Mouse (Mus musculus) B cell, adult 2 months (primary cell): ENCODE measurements at regions not wholly inside any gene's neighbourhood (a gene's known extent, or its start where the extent isn't known, plus 50 kb on each side); places are given as distances from the start of the nearest gene placed in this dataset.

Experiments
- DNase-seq, 2 experiments: peaks; one replicate each; pipeline ENCODE4 v3.0.0; 2022

GRCm38 (mm10) chr1:51697265-51698192 lies 218.3 kb downstream of the Myo1b start:
- DNase-seq, result no peak

GRCm38 (mm10) chr1:51696471-51696870 lies 218.2 kb upstream of the Nabp1 start:
- no peak for DNase-seq

GRCm38 (mm10) chr1:51690878-51691277 lies 212.7 kb upstream of the Nabp1 start:
- no peak for DNase-seq

- no peak for DNase-seq
These were observed 211.4 kb upstream of the Nabp1 start for GRCm38 (mm10) chr1:51689461-51690223.

GRCm38 (mm10) chr1:51688946-51689345 lies 210.7 kb upstream of the Nabp1 start:
- no peak for DNase-seq

- no peak for DNase-seq
These were observed 210.0 kb upstream of the Nabp1 start for GRCm38 (mm10) chr1:51688224-51688545.

GRCm38 (mm10) chr1:51687484-51688223 lies 209.4 kb upstream of the Nabp1 start:
- no peak for DNase-seq

GRCm38 (mm10) chr1:51686759-51687158 lies 208.5 kb upstream of the Nabp1 start:
- no peak for DNase-seq

GRCm38 (mm10) chr1:51682273-51682672 lies 204.0 kb upstream of the Nabp1 start:
- DNase-seq, result no peak

GRCm38 (mm10) chr1:51681872-51682271 lies 203.6 kb upstream of the Nabp1 start:
- no peak for DNase-seq

- no peak for DNase-seq
These were observed 202.5 kb upstream of the Nabp1 start for GRCm38 (mm10) chr1:51680725-51681124.

GRCm38 (mm10) chr1:51678290-51678928 lies 200.2 kb upstream of the Nabp1 start:
- no peak for DNase-seq

- no peak for DNase-seq
These were observed 199.6 kb upstream of the Nabp1 start for GRCm38 (mm10) chr1:51677802-51678201.

GRCm38 (mm10) chr1:51671691-51672090 lies 193.5 kb upstream of the Nabp1 start:
- DNase-seq, result no peak

- DNase-seq, result no peak
These were observed 193.1 kb upstream of the Nabp1 start for GRCm38 (mm10) chr1:51671287-51671686.

GRCm38 (mm10) chr1:51670009-51670408 lies 191.8 kb upstream of the Nabp1 start:
- DNase-seq, result no peak

GRCm38 (mm10) chr1:51668881-51669280 lies 190.7 kb upstream of the Nabp1 start:
- no peak for DNase-seq

- DNase-seq, result no peak
These were observed 182.3 kb upstream of the Nabp1 start for GRCm38 (mm10) chr1:51660531-51660930.

GRCm38 (mm10) chr1:51657203-51657602 lies 179.0 kb upstream of the Nabp1 start:
- no peak for DNase-seq

GRCm38 (mm10) chr1:51650653-51650995 lies 172.4 kb upstream of the Nabp1 start:
- no peak for DNase-seq

- no peak for DNase-seq
These were observed 171.9 kb upstream of the Nabp1 start for GRCm38 (mm10) chr1:51649963-51650652.

GRCm38 (mm10) chr1:51647955-51648354 lies 169.7 kb upstream of the Nabp1 start:
- DNase-seq, result no peak
